Mouse (Mus musculus): Measurements from ENCODE around the gene Crebl2. TPM values are rescaled to one million over a fixed set of nuclear protein-coding genes. Genes with fewer than 3 reads are reported as not detected.

Gene Crebl2
- polyA plus RNA-seq, 1 experiment from 2014 or later: 1.1 TPM

- WGBS: 84% methylated on average over 1 of the region's 1 CpGs
- DNase-seq (ENCODE audit: low spot score): no peak
- ATAC-seq (replicated peaks; ENCODE audit: insufficient number of reproducible peaks, low FRiP score, low TSS enrichment, low read depth): no peak
Measured at GRCm38 (mm10) chr6:134905811-134906210, 75.9 kb downstream of the Crebl2 start.

More at GRCm38 (mm10) chr6:134905811-134906210, 75.9 kb downstream of the Crebl2 start:
- H3K4me3 ChIP-seq (ENCODE audit: low read depth, low read length): no peak overlapping the region
- H3K9ac ChIP-seq (replicated peaks; ENCODE audit: low read length): no peak overlapping the region
- H3K27me3 ChIP-seq (ENCODE audit: control insufficient read depth, insufficient read depth, low read length): no peaks in the 10 kb centered on the region
- no peaks in the 10 kb centered on the region for H3K9me3 ChIP-seq (replicated peaks; ENCODE audit: control insufficient read depth, low read length)
- no peaks in the 10 kb centered on the region for H3K4me1 ChIP-seq (ENCODE audit: control insufficient read depth, insufficient read depth, low read length)
- no peak overlapping the region for H3K27ac ChIP-seq (replicated peaks; ENCODE audit: low read depth, low read length)
- no peak overlapping the region for H3K4me2 ChIP-seq (ENCODE audit: low read depth, low read length)
- H3K36me3 ChIP-seq (replicated peaks; ENCODE audit: control insufficient read depth, insufficient read depth, low read depth, low read length): no peaks in the 10 kb centered on the region

Other genes with a start within 250 kb of the Crebl2 start
- 0.39 and 0.68 TPM in 2 replicates for gene Mansc1, start 197.7 kb upstream of the Crebl2 start, polyA plus RNA-seq (2014; fragmentation: Nextera tagmentation; extraction: Ambion mirVana)
- gene Borcs5, start 190.6 kb upstream of the Crebl2 start, polyA plus RNA-seq (2014; fragmentation: Nextera tagmentation; extraction: Ambion mirVana): 19.6 and 20.9 TPM in 2 replicates
- 15.4 and 17.7 TPM in 2 replicates for gene Dusp16, start 37.5 kb upstream of the Crebl2 start, polyA plus RNA-seq (2014; fragmentation: Nextera tagmentation; extraction: Ambion mirVana)
- gene Gpr19, start 68.4 kb downstream of the Crebl2 start, polyA plus RNA-seq (2014; fragmentation: Nextera tagmentation; extraction: Ambion mirVana): 13.2 and 19.2 TPM in 2 replicates
- gene Cdkn1b, start 90.2 kb downstream of the Crebl2 start, polyA plus RNA-seq (2014; fragmentation: Nextera tagmentation; extraction: Ambion mirVana): 18.7 and 21.2 TPM in 2 replicates
- 3.6 and 4.1 TPM in 2 replicates for gene Apold1, start 151.6 kb downstream of the Crebl2 start, polyA plus RNA-seq (2014; fragmentation: Nextera tagmentation; extraction: Ambion mirVana)
- 116 and 125 TPM in 2 replicates for gene Ddx47, start 181.5 kb downstream of the Crebl2 start, polyA plus RNA-seq (2014; fragmentation: Nextera tagmentation; extraction: Ambion mirVana)
- gene Gprc5a, start 235.5 kb downstream of the Crebl2 start, polyA plus RNA-seq (2014; fragmentation: Nextera tagmentation; extraction: Ambion mirVana): 2.0 and 2.3 TPM in 2 replicates

Data from embryonic facial prominence, embryonic 11.5 days (tissue).